Mouse (Mus musculus): ENCODE measurements around the gene Oas1h. TPM values are rescaled to one million over a fixed set of nuclear protein-coding genes. Genes with fewer than 3 reads are reported as not detected.
"Not testable (repeated sequence)": the region's sequence is repeated elsewhere in the genome, so short reads cannot be mapped to it uniquely, and the experiment has no call there.

Oas1h gene
- polyA plus RNA-seq, 1 experiment from 2014 or later: not detected

GRCm38 (mm10) chr5:120891566-120892242, 30.5 kb downstream of the Oas1h start:
- H3K27me3 ChIP-seq (replicated peaks; ENCODE audit: control insufficient read depth, insufficient read depth, low read length); H3K9ac ChIP-seq (ENCODE audit: low read depth, low read length); H3K4me2 ChIP-seq (ENCODE audit: low read length); H3K4me1 ChIP-seq (ENCODE audit: control insufficient read depth, insufficient read depth, low read depth, low read length); ATAC-seq; H3K27ac ChIP-seq (ENCODE audit: low read depth, low read length); H3K36me3 ChIP-seq (ENCODE audit: control insufficient read depth, insufficient read depth, low read length); H3K4me3 ChIP-seq (ENCODE audit: low read length); H3K9me3 ChIP-seq (ENCODE audit: control insufficient read depth, low read length): not testable (repeated sequence)
- WGBS: 83% methylated on average over 2 of the region's 2 CpGs

GRCm38 (mm10) chr5:120892243-120892660, 31.0 kb downstream of the Oas1h start:
- no peaks in the 10 kb centered on the region for H3K36me3 ChIP-seq (ENCODE audit: control insufficient read depth, insufficient read depth, low read length)
- H3K4me3 ChIP-seq (ENCODE audit: low read length): no peak overlapping the region
- H3K9me3 ChIP-seq (ENCODE audit: control insufficient read depth, low read length): no peaks in the 10 kb centered on the region
- H3K27me3 ChIP-seq (replicated peaks; ENCODE audit: control insufficient read depth, insufficient read depth, low read length): no peaks in the 10 kb centered on the region
- no peak overlapping the region for H3K4me2 ChIP-seq (ENCODE audit: low read length)
- WGBS: 93% methylated on average over 2 of the region's 2 CpGs
- no peak overlapping the region for H3K9ac ChIP-seq (ENCODE audit: low read depth, low read length)
- no peak for ATAC-seq
- H3K4me1 ChIP-seq (ENCODE audit: control insufficient read depth, insufficient read depth, low read depth, low read length): no peaks in the 10 kb centered on the region
- H3K27ac ChIP-seq (ENCODE audit: low read depth, low read length): no peak overlapping the region

GRCm38 (mm10) chr5:120893866-120894265, 32.6 kb downstream of the Oas1h start:
- H3K27me3 ChIP-seq (replicated peaks; ENCODE audit: control insufficient read depth, insufficient read depth, low read length); H3K9ac ChIP-seq (ENCODE audit: low read depth, low read length); ATAC-seq; H3K4me1 ChIP-seq (ENCODE audit: control insufficient read depth, insufficient read depth, low read depth, low read length); H3K4me3 ChIP-seq (ENCODE audit: low read length); H3K36me3 ChIP-seq (ENCODE audit: control insufficient read depth, insufficient read depth, low read length); H3K9me3 ChIP-seq (ENCODE audit: control insufficient read depth, low read length); H3K4me2 ChIP-seq (ENCODE audit: low read length); H3K27ac ChIP-seq (ENCODE audit: low read depth, low read length): not testable (repeated sequence)
- 97% methylated on average over 4 of the region's 4 CpGs for WGBS

- 87% methylated on average over 2 of the region's 2 CpGs for WGBS
- not testable (repeated sequence) for H3K9ac ChIP-seq (ENCODE audit: low read depth, low read length); H3K4me2 ChIP-seq (ENCODE audit: low read length)
Observed at GRCm38 (mm10) chr5:120894692-120895091, 33.5 kb downstream of the Oas1h start.

GRCm38 (mm10) chr5:120895231-120895900, 34.1 kb downstream of the Oas1h start:
- WGBS: 77% methylated on average over 11 of the region's 11 CpGs
- ATAC-seq: no peak
- no peak overlapping the region for H3K4me2 ChIP-seq (ENCODE audit: low read length)
- H3K36me3 ChIP-seq (ENCODE audit: control insufficient read depth, insufficient read depth, low read length): no peaks in the 10 kb centered on the region
- no peaks in the 10 kb centered on the region for H3K4me1 ChIP-seq (ENCODE audit: control insufficient read depth, insufficient read depth, low read depth, low read length)
- H3K27me3 ChIP-seq (replicated peaks; ENCODE audit: control insufficient read depth, insufficient read depth, low read length): no peaks in the 10 kb centered on the region
- no peak overlapping the region for H3K27ac ChIP-seq (ENCODE audit: low read depth, low read length)
- no peak overlapping the region for H3K4me3 ChIP-seq (ENCODE audit: low read length)
- H3K9me3 ChIP-seq (ENCODE audit: control insufficient read depth, low read length): 0 out of 2 replicates have a peak, but pooled peaks cover under 1% of the 10 kb centered on the region
- H3K9ac ChIP-seq (ENCODE audit: low read depth, low read length): no peak overlapping the region

More at GRCm38 (mm10) chr5:120894692-120895091, 33.5 kb downstream of the Oas1h start:
- ATAC-seq; H3K4me1 ChIP-seq (ENCODE audit: control insufficient read depth, insufficient read depth, low read depth, low read length); H3K9me3 ChIP-seq (ENCODE audit: control insufficient read depth, low read length); H3K27ac ChIP-seq (ENCODE audit: low read depth, low read length); H3K36me3 ChIP-seq (ENCODE audit: control insufficient read depth, insufficient read depth, low read length); H3K27me3 ChIP-seq (replicated peaks; ENCODE audit: control insufficient read depth, insufficient read depth, low read length); H3K4me3 ChIP-seq (ENCODE audit: low read length): not testable (repeated sequence)

- no peak overlapping the region for H3K4me2 ChIP-seq (ENCODE audit: low read length)
- H3K4me3 ChIP-seq (ENCODE audit: low read length): no peak overlapping the region
- 0 out of 2 replicates have a peak, but pooled peaks cover 4% of the 10 kb centered on the region for H3K9me3 ChIP-seq (ENCODE audit: control insufficient read depth, low read length)
- no peak overlapping the region for H3K27ac ChIP-seq (ENCODE audit: low read depth, low read length)
- ATAC-seq: no peak
- H3K9ac ChIP-seq (ENCODE audit: low read depth, low read length): no peak overlapping the region
- WGBS: 86% methylated on average over 6 of the region's 6 CpGs
- no peaks in the 10 kb centered on the region for H3K27me3 ChIP-seq (replicated peaks; ENCODE audit: control insufficient read depth, insufficient read depth, low read length)
- H3K4me1 ChIP-seq (ENCODE audit: control insufficient read depth, insufficient read depth, low read depth, low read length): no peaks in the 10 kb centered on the region
- no peaks in the 10 kb centered on the region for H3K36me3 ChIP-seq (ENCODE audit: control insufficient read depth, insufficient read depth, low read length)
Observed at GRCm38 (mm10) chr5:120898307-120898706, 37.1 kb downstream of the Oas1h start.

GRCm38 (mm10) chr5:120898726-120899125, 37.5 kb downstream of the Oas1h start:
- Histone ChIP-seq H3K9ac (ENCODE audit: low read depth, low read length) (no peak overlapping the region), H3K36me3 (ENCODE audit: control insufficient read depth, insufficient read depth, low read length) (no peaks in the 10 kb centered on the region), H3K4me3 (ENCODE audit: low read length) (no peak overlapping the region), H3K27me3 (replicated peaks; ENCODE audit: control insufficient read depth, insufficient read depth, low read length) (no peaks in the 10 kb centered on the region), H3K4me2 (ENCODE audit: low read length) (no peak overlapping the region), H3K4me1 (ENCODE audit: control insufficient read depth, insufficient read depth, low read depth, low read length) (no peaks in the 10 kb centered on the region), H3K9me3 (ENCODE audit: control insufficient read depth, low read length) (0 out of 2 replicates have a peak, but pooled peaks cover 4% of the 10 kb centered on the region), H3K27ac (ENCODE audit: low read depth, low read length) (no peak overlapping the region)
- no peak for ATAC-seq

GRCm38 (mm10) chr5:120900666-120901065, 39.4 kb downstream of the Oas1h start:
- no peak overlapping the region for H3K4me3 ChIP-seq (ENCODE audit: low read length)
- H3K9ac ChIP-seq (ENCODE audit: low read depth, low read length): no peak overlapping the region
- no peaks in the 10 kb centered on the region for H3K36me3 ChIP-seq (ENCODE audit: control insufficient read depth, insufficient read depth, low read length)
- H3K27ac ChIP-seq (ENCODE audit: low read depth, low read length): no peak overlapping the region
- 0 out of 2 replicates have a peak, but pooled peaks cover 4% of the 10 kb centered on the region for H3K9me3 ChIP-seq (ENCODE audit: control insufficient read depth, low read length)
- H3K4me2 ChIP-seq (ENCODE audit: low read length): no peak overlapping the region
- H3K27me3 ChIP-seq (replicated peaks; ENCODE audit: control insufficient read depth, insufficient read depth, low read length): no peaks in the 10 kb centered on the region
- H3K4me1 ChIP-seq (ENCODE audit: control insufficient read depth, insufficient read depth, low read depth, low read length): no peaks in the 10 kb centered on the region
- 67% methylated on average over 1 of the region's 1 CpGs for WGBS
- no peak for ATAC-seq

- Histone ChIP-seq H3K27ac (ENCODE audit: low read depth, low read length) (no peak overlapping the region), H3K9ac (ENCODE audit: low read depth, low read length) (no peak overlapping the region), H3K4me2 (ENCODE audit: low read length) (no peak overlapping the region), H3K4me3 (ENCODE audit: low read length) (no peak overlapping the region), H3K4me1 (ENCODE audit: control insufficient read depth, insufficient read depth, low read depth, low read length) (no peaks in the 10 kb centered on the region), H3K27me3 (replicated peaks; ENCODE audit: control insufficient read depth, insufficient read depth, low read length) (no peaks in the 10 kb centered on the region), H3K36me3 (ENCODE audit: control insufficient read depth, insufficient read depth, low read length) (no peaks in the 10 kb centered on the region), H3K9me3 (ENCODE audit: control insufficient read depth, low read length) (0 out of 2 replicates have a peak, but pooled peaks cover 4% of the 10 kb centered on the region)
- no peak for ATAC-seq
- WGBS: 98% methylated on average over 5 of the region's 5 CpGs
Observed at GRCm38 (mm10) chr5:120902056-120902455, 40.8 kb downstream of the Oas1h start.
